Mouse (Mus musculus) telencephalon, adult 2 months (tissue): Measurements from ENCODE around the gene Fam131b.

Experiments used
- DNase-seq: peaks from one replicate; pipeline ENCODE4 v3.0.0-alpha.2; 2011; ENCODE audit warnings: low read depth, low spot score

Fam131b gene

GRCm38 (mm10) chr6:42328757-42329156 is 4.3 kb upstream of the Fam131b start:
- no peak for DNase-seq

DNA sequence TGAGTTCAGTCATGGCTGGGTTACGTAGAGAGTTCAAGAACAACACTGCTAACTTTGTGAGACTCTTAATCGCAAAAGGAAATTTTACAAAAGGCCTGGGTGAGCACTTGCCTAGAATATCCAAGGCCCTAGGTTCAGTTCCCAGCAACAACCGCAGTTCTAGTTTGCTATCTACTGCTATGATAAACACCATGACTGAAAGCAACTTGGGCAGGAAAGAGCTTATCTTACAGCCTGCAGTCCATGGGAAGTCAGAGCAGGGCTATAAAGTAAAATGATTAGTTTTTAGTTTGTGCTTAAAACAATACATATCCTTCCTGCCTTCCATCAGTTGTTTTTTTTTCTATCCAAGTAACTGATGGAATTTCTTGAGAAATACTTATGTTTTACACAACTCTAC is 2.1 kb upstream of the Fam131b start:
- no peak for DNase-seq

- no peak for DNase-seq
Measured at GRCm38 (mm10) chr6:42325268-42325609, 796 bp upstream of the Fam131b start.

DNA sequence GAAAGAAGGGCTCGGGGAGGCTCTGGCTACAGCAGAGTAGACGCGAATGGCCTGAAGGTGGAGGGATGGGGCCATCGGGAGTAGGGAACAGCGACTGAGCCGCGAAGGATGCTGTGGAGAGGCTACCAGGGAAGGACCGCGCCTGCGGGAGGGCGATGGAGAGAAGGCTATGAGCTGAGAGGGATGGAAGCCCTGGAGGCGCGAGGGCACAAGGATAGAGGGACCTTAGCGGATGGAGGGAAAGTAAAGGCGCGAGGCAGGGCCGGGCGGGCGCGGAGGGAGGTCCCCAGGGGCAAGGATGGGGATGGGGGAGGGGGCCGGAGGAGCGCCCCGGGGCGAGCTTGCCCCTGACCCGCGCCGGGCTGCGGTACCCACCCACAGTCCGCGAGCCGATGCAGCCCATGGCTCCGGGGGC is 369 bp downstream of the Fam131b start:
- DNase-seq, result no peak

DNA sequence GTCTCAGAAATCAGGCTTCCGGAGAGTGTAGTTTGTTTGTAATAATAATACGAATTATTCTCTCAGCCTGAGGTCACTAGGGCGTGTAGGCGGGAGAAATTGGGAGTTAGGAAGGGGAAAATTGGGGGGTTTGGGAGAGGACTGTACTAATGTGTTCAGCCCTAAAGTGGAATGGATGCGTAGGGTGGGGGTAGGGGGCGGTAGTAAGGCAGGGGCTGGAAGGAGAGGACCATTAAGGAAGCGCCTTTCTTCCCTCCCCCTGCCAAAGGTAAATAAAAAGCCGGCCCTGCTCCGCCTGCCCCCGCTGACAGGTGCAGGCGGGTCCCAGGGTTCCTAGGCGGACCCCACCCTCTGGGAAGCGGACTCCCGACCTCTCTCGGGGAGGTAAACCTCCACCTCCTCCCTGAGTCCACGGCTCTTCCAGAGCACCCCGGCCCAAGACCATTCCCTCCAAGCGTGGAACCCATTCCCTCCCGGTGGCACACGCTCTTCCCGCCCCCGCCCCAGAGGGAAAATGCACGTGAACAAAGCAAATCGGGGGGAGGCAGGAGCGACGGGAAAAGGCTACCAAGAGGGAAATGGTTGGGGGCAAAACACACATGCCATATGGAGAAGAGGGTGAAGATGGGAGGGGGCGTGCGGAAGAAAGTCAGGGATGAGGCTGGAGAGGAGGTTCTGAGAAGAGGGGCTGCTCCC is 924 bp downstream of the Fam131b start:
- no peak for DNase-seq

DNA sequence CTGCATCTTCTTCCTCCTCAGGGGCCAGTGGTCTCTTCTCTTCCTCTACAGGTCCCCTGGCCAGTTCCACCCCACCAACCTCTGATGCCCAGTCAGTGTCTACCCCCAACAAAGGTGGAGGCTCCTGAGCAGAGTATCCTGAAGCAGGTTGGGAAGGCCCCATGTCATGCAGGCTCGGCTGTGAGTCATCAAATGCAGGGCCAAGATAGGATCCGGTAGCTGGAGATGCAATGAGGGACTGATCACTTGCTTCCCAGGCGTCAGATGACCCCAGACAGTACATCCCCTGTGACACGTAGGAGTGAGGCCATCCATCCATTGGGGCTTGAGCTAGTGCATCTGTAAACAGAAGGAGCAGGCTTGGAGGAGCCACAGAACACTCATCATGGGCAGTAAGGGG is 6.2 kb downstream of the Fam131b start:
- DNase-seq, result no peak

DNA sequence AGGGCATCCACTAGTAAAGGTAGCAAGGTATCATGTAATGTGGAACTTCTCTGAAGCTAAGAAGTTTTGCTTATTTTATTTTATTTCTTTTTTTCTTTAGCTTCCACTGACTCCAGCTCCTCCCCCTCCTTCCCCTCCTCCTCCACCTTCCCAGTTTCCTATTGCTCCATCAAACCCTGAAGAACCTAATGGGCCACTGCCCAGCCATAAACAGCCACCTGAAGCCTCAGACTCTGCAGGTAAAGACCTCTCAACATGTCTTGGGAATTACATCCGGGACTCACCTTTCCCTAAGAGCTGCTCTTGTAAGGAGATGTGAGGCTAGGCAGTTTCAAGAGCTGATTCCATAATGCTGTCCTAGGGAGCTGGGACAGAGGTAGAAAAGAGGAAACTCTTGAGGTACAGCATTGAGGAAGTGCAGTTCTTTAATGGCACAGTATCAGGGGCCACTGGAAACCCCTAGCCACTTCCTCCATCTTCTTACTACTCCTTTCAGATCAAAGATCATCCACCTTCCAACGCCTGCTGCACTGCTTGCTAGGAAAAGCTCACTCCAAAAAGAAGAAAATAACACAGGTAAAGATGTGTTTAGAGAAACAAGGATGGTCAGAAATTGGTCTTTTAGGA is 13.9 kb downstream of the Fam131b start:
- no peak for DNase-seq

- DNase-seq, result no peak
Measured at GRCm38 (mm10) chr6:42309816-42310378, 14.5 kb downstream of the Fam131b start.

- DNase-seq, result no peak
Measured at GRCm38 (mm10) chr6:42299362-42299761, 25.1 kb downstream of the Fam131b start.

DNA sequence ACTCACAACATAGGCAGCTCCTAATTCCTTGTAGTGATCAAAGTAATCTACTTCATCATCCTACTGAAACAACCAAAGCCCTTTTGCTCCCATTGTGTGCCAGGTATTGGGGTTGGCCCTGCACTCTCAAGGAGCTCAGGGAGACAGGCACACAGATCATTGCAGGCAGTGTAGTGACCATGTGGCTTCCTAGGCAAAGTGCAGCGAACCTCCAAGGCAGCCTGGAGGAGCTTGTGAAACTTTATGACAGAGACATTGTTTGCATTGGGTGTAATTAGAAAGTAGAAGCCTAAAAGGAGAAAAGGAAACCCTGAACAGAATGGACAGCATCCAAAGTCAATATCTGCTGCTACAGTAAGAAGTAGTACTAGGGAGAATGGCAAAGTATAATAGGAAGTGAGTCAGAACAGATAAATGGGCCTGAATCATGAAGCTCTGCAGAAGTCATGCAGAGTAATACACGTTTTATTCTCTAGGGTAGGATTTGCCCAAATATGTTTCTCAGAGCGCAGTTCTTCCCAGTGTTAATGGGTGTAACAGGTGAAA is 28.8 kb downstream of the Fam131b start:
- no peak for DNase-seq

- no peak for DNase-seq
Measured at GRCm38 (mm10) chr6:42293327-42293726, 31.1 kb downstream of the Fam131b start.

DNA sequence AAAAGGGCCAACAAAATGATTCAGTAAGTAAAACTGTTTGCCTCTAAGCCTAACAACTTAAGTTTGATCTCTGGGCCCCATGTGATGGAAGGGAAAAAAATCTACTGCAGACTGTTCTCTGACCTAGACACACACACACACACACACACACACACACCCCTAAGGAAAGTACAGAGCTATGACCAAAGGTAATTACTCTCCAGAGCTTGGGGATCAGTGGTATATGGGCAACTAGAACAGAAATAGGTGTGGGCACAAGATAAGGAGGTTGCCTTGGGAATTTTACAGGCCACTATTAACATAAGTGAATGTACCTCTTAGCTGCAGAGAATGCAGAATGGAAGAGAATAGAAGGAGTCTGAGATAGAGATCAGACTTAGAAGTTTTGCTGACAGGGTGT is 36.9 kb downstream of the Fam131b start:
- DNase-seq, result no peak

- DNase-seq, result no peak
Measured at GRCm38 (mm10) chr6:42286448-42286847, 38.0 kb downstream of the Fam131b start, which contains the start of gene Clcn1. TSS of gene Clcn1 (plus strand) at chr6:42286685.

DNA sequence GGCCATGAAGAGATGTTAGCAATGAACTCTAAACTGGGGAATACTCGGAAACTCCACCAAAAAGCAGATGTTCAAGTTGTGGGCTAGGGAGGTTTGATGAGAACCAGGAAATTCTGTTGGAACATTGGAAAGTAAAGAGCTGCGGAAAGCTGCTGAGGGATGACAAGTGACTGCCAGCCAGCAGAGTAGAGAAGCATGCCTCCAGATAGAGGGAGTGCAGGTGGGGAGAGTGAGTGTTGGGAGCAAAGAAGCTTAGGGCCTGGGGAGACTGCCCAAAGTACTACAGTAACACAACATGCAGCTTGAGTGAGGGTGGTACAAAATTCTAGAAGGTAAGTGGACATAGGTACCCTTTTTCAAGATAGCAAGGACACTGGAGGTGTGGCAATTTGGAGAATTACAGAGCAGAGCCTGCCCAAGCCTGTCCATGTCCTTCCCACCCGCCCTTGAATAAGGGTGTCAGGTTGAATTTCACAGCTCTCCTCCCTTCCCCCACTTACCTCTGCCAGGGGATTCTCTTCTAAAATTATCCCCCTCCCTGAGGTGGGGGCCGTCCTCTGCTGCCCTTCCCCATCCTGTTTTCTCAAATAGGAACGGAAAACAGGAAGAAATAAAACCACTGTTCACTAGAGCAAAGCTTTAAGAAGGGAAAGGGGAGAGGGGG is 41.4 kb downstream of the Fam131b start:
- no peak for DNase-seq

DNA sequence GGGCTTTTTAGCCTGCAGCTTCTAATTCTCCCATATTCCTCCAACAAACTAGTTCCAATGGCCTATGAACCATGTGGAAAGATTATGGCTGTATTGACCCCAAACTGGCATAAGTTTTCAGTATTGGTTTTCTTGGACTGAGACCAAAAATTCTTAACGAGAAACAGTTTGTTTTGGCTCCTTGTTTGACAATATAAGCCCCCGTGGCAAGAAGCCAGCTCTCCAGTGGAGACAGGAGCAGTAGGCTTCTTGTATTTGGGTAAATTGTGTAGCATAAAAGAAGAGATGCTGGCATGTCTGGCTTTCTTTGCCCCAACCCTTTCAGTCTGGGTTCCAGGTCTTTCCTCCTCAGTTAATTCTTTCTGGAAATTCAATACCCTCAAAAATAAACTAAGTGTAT is 48.3 kb downstream of the Fam131b start:
- DNase-seq, result no peak

DNA sequence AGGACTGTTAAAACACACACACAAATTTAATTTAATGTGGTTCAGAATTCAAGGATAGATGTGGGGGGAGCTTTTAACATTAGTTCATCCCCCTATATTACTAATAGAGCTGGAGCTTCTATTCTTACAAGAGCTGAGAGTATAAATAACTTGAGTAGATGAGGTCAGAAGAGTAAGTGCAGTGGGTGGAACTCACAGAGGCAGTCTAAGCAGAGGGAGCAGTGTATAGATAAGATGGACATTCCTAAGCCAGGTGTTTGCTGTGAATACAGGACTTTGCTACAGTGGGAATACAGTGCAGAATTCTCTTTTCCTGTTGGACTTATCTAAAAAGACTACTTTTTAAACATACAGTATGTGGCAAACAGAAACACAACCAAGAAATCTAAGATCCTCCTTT is 53.6 kb downstream of the Fam131b start:
- DNase-seq, result no peak

DNA sequence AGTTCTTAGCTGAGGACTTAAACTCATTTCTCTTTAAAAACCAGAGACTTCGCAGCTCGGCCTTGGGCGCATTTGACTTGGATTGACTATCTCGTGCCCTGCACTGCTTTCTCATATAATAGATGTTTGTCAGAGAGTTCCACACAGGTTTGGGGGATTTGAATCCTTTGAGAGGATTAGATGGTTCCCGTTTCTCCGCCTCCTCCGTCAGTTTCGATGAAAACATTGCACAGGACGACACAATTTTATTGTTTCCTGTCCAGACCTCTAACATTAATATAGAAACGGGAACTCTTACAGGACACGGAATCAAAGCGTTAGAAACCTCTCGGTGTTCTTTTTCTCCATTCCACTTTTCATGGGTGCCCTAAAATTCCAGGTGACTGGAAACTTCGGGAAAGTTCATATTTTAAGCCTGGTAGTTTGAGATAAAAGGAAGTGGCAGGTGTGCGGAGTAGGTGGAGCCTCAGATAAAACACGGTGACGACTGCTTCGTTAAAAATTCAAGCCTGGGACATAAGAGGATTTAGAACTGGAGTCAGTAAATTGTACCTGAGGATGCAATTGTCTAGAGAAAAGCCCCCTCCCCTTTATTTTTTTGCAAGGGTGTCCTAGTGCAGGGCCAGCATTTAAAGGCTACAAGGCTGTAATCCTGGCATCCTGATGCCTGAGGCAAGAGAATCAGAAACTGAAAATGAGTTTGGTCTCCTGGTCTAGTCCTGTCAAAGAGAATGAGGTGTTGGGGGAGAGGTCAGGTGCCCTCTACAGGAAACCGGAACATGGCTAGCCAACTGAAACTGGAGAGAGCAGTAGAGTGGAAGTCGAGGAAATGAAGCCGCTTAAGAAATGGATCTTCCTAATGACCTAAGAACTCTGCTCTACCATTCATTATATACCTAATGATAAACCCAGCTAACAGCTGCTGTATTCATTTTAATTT is 58.8 kb downstream of the Fam131b start:
- DNase-seq, result peak; percentile 11
